Mouse (Mus musculus): ENCODE measurements around the gene Fam124b.

The Fam124b gene

GRCm38 (mm10) chr1:80218268-80218667 lies at the start of gene Fam124b:
Fam124b (minus strand) TSS chr1:80218473.
- peak; percentile 59 for DNase-seq

- DNase-seq: no peak
Measured at GRCm38 (mm10) chr1:80260443-80260842, 42.2 kb upstream of the Fam124b start.

DNA sequence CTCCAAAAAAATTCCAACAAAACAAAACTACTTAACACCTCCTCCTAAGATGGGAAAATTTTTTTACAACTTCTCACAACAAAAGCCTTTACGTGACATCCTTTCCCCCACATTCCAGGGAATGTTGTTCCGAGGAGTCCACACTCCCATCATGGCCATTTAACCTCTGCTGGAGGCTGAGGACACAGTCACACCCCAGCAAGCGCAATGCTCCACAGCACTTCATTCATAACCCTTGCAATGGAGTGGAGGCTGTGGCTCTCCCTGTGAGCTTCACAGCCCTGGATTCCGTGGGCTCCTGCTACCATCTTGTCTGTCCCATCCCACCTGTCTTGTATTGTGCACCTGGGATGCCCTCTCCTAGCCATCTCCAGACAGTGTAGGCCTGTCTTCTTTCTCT lies 40.4 kb upstream of the Fam124b start:
- no peak for DNase-seq

DNA sequence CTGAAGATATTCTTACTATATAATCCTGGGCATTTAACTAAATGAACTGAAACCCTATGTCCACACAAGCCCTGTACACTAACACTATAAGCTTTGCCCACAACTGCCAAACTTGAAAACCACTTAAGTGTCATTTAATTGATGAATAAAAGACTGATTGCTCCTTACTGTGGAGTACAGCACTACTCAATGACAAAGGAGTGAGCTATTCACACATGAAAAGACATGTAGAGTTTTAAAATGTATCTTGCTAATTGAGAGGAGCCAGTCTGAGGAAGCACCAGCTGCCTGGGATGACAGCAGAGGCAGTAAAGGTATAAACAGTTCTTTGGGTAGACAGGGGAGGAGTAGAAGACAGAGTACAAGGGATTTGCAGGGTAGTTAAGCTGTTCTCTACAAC lies 35.0 kb upstream of the Fam124b start:
- no peak for DNase-seq

- no peak for DNase-seq
Measured at GRCm38 (mm10) chr1:80250247-80250646, 32.0 kb upstream of the Fam124b start.

GRCm38 (mm10) chr1:80247131-80247530 lies 28.9 kb upstream of the Fam124b start:
- DNase-seq: no peak

DNA sequence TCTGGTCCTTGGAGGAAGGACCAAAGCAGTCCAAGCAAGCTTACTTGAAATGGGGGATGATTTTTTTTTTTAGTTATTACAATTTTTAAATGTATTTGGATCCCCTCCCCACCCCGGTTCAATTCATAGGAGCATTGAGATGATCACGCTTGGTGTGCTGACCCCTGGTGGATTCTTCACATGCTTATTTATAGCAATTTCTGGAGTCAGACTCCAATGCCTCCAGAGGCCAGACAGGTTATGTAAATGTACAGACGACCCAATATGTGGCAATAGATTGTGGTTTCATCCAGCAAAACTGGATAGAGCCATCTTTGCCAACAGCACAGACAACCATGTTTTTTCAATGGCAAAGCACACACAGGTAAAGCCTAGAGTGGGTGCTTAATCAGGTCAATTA lies 25.9 kb upstream of the Fam124b start:
- no peak for DNase-seq

DNA sequence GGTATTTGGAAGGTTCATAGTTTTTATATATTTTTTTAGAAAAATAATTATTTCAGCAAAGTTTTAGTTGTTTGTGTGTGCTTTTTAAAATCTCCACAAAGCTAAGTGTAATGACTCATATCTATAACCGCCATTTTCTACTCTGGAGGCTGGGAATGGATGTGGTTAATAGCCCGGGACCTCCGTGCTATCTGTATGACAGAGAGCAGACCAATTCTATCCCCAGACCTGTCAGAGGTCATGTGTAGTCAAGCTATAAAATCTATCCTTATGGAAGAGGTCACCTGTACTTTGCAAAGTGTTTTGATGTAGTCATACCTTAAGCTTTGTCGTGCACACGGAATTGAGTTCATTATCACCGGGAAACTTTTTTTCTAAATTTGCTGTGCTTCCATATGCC lies 23.3 kb upstream of the Fam124b start:
- DNase-seq: no peak

DNA sequence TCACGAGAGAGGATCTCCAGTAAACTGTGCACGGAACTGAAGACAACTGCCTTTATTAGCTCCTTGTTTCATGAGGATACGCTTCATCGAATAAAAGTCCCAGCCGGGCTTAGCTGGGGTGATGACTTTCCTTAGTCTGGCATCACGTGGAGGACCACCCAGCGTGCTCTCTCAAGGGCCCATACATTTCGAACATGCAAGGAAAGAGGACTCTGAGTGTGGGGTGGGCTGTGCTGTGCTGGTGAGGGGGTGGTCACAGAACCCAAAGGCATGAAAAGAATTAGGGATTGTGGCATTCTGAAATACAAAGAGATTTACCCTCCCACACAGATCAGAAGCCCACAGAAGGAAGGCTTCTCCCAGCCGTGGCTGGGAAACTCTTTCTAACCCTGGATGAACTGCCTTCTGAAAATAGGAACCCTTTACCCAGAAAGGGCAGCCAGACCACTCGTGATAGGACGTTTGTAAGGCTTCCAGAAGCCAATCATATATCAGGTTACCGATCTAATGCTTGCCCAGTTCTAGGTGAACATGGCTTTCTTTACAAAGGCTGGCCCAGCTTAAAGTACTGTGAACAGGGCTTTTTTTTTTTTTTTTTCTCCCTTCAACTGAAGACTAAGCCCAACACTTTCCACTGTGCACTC lies 21.9 kb upstream of the Fam124b start:
- no peak for DNase-seq

- DNase-seq: no peak
Measured at GRCm38 (mm10) chr1:80239481-80239880, 21.2 kb upstream of the Fam124b start.

GRCm38 (mm10) chr1:80236951-80237702 lies 18.9 kb upstream of the Fam124b start:
- DNase-seq: no peak

DNA sequence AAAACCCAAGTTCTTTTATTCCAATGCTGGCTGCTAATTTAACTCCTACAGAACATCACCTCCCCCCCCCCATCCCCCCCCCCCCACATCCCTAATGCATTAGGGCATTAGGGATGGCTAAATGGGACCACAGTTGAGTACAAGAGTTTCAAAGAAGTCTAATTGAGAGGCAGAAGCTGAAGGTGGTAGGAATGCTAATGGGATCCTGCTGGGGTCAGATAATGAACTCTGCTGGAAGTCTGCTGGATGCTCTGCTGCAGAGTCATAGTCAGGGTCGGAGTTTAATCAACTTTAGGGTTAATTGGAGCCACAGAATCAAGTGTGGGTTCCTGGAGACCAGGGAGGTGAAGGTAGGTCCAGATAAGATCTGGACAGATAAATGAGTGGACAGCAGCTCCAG lies 17.9 kb upstream of the Fam124b start:
- no peak for DNase-seq

- DNase-seq: peak; percentile 27
Measured at GRCm38 (mm10) chr1:80230612-80231011, 12.3 kb upstream of the Fam124b start.

- DNase-seq: peak; percentile 49
Measured at GRCm38 (mm10) chr1:80224839-80225412, 6.7 kb upstream of the Fam124b start.

GRCm38 (mm10) chr1:80221151-80221550 lies 2.9 kb upstream of the Fam124b start:
- no peak for DNase-seq

GRCm38 (mm10) chr1:80213826-80214225 lies 4.4 kb downstream of the Fam124b start:
- DNase-seq: peak; percentile 14

- no peak for DNase-seq
Measured at GRCm38 (mm10) chr1:80213146-80213545, 5.1 kb downstream of the Fam124b start.

- no peak for DNase-seq
Measured at GRCm38 (mm10) chr1:80202314-80202713, 16.0 kb downstream of the Fam124b start.

- no peak for DNase-seq
Measured at GRCm38 (mm10) chr1:80192837-80193236, 25.4 kb downstream of the Fam124b start.

- DNase-seq: no peak
Measured at GRCm38 (mm10) chr1:80181414-80181805, 36.9 kb downstream of the Fam124b start.

- DNase-seq: peak; percentile 62
Measured at GRCm38 (mm10) chr1:80180767-80181413, 37.4 kb downstream of the Fam124b start.

DNA sequence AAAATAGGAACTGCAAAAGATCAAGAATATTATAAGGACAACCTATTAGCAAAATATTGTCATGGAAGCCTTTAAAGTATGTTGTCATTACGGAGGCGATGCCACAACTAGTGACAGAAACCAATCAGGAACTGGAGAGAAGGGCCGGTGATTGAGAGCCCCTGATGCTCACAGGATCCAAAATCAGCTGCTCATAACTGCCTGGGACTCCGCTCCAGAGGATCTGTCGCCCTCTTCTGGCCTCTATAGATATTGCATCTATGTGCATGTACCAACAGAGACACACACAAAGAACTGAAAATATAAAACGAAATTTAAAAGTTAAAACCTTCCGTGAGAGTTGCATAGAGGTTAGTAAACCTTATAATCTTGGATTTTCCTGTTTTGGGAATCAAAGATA lies 38.1 kb downstream of the Fam124b start:
- DNase-seq: peak; percentile 50

- DNase-seq: no peak
Measured at GRCm38 (mm10) chr1:80177651-80178382, 40.5 kb downstream of the Fam124b start.

Measured in thymus, postnatal 4 days (tissue).